Mouse (Mus musculus) Muller cell, postnatal 12 days (primary cell): Measurements from ENCODE around the gene Bri3bp.
A peak's percentile ranks its signal among the peaks of the same experiment; 100 is the strongest.
"Not testable (repeated sequence)": the region's sequence is repeated elsewhere in the genome, so short reads cannot be mapped to it uniquely, and the experiment has no call there.

ENCODE experiments used
- DNase-seq: peaks from one replicate; pipeline ENCODE4 v3.0.0-alpha.2; 2015; ENCODE audit errors: inconsistent ontology term

Bri3bp gene

DNA sequence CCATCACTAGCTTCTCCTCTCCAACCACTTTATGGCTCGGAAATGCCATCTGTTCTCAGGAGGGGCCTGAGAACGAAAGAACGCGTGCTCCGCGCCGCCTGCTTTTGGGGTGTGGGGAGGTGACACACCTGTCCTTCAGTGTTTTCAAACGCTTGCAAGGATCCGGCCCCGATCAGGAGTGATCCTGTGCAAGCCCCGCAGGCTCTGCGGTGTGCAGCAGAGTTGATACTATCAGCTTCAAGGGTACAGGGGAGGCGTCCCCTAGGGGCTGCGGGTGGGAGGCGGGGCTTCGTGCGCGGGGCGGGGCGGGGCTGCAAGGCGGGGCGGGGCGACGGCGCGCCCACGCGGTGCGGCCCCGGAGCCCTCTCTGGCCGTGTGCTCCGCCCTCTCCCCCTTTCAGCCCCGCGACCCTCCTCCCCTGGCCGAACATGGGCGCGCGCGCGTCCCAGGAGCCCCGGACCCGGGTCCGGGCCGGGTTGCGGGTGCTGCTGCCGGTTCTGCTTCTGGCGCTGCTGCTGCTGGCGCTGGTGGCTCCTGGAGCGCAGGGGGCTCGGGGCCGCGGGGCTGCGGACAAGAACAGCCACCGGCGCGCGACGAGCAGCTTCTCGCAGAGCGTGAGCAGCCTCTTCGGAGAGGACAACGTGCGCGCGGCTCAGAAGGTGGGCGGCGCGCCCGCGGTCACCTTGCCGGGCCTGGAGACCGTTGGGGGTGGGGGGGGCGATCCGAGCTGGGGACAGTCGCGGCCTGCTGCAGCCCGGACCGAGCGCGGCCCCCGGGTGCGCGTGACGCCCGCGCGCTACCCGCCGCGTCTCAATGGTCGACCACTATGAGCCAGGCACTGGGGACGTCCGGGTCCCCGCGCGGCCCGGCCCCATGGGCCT is at the start of gene Bri3bp:
Gene Bri3bp (plus strand): TSS at position 335 of the 881 bp plus-strand sequence.
- DNase-seq = peak; percentile 85

- DNase-seq = peak; percentile 87
These were observed 49.8 kb upstream of the Bri3bp start for GRCm38 (mm10) chr5:125391609-125392008.

GRCm38 (mm10) chr5:125392176-125392575 is 49.2 kb upstream of the Bri3bp start:
- DNase-seq = not testable (repeated sequence)

GRCm38 (mm10) chr5:125392618-125392976 is 48.8 kb upstream of the Bri3bp start:
- DNase-seq = no peak

- DNase-seq = peak; percentile 98
These were observed 48.3 kb upstream of the Bri3bp start for GRCm38 (mm10) chr5:125392977-125393621.

DNA sequence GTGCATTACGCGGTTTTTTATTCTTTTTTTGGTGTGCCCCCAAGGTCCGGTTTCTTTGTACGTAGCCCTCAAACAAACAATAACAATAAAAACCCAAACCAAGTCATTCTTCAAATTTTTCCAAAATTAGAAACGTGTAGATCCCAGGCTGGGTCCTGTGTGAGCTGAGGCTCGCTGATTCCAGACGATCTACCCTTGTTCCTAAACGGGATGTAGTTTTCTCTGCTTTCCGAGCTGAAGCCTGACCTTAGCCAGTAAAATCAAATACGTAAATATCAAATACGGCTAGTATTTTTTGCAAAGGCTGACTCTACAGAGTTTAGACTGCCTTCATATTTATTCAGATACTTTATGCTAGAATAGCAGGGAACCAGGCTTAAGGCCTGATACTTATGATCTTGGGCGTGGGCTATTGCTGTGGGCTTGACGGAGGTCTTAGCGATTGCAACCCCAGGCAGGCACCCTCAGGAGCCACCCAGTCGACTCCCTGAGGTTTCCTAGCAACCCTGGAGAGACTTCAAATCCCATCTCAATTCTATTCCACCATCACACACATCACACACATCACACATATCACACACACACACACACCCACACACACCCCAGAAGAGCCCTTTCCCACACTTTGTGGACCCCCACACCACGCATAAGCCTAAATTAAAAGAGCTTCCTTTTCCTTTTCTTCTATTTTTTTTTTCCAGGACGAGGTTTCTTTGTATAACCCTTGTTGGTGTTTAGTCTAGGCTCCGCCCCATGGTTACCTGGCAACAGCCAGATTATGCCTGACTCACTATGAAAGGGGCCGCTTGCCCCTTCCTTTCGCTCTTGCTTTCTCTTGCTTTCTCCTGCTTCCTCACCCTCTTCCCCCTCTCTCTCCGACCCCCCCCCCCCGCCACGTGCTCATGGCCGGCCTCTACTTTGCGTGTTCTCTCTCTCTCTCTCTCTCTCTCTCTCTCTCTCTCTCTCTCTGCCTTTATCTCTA is 47.5 kb upstream of the Bri3bp start:
- DNase-seq = peak; percentile 86

- DNase-seq = no peak
These were observed 46.4 kb upstream of the Bri3bp start for GRCm38 (mm10) chr5:125395008-125395407.

DNA sequence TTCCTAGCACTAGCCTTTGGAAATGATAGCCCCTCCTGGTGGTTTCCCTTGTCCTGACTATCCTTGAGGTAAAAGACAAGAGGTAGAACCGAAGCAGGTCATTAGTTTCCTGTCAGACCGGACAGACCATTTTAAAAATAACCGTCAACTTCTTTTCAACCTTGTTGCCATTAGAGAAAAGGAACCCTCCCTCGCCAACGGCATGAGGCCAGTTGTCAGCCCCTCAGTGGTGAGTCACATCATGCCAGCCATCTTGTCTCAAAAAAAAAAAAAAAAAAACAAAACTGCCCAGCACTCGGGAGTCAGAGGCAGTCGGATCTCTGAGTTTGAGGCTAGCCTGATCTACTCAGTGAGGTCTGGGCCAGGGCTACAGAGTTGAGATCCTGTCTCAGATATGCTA is 40.5 kb upstream of the Bri3bp start:
- DNase-seq = no peak

DNA sequence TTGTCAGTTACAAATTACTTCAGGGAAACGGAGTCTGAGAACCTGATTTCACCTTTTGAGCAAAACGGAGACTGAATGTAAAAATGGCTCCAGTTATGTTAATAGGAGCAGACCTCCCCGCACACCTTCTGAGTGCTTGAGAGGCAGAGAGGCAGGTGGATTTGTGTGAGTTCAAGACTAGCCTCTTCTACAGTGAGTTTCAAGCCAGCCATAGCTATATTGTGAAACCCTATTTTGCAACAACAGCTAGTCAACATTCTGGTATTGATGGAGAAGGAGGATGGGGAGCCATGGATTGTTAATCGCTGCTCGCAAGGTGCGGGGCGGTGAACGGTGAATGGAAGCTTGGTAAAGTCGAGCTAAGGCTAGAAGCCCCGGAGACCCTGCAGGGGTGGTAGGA is 38.9 kb upstream of the Bri3bp start:
- no peak for DNase-seq

DNA sequence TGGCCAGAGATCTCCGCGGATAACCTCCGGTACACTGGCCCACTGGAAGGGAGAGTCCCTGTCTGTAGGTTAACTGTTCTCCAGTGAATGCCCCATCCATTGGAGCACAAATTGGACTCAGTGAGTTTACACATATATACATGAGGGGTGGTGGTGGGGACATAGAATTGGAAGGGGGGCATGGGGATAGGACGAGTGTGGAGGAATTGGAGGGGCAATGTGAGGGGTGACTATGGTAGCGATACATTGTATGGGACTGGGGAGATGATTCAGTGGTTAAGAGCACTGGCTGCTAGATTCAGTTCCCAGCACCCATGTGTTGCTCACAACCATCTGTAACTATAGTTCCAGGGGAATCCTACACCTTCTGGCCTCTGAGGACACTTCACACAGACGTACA is 38.4 kb upstream of the Bri3bp start:
- no peak for DNase-seq

DNA sequence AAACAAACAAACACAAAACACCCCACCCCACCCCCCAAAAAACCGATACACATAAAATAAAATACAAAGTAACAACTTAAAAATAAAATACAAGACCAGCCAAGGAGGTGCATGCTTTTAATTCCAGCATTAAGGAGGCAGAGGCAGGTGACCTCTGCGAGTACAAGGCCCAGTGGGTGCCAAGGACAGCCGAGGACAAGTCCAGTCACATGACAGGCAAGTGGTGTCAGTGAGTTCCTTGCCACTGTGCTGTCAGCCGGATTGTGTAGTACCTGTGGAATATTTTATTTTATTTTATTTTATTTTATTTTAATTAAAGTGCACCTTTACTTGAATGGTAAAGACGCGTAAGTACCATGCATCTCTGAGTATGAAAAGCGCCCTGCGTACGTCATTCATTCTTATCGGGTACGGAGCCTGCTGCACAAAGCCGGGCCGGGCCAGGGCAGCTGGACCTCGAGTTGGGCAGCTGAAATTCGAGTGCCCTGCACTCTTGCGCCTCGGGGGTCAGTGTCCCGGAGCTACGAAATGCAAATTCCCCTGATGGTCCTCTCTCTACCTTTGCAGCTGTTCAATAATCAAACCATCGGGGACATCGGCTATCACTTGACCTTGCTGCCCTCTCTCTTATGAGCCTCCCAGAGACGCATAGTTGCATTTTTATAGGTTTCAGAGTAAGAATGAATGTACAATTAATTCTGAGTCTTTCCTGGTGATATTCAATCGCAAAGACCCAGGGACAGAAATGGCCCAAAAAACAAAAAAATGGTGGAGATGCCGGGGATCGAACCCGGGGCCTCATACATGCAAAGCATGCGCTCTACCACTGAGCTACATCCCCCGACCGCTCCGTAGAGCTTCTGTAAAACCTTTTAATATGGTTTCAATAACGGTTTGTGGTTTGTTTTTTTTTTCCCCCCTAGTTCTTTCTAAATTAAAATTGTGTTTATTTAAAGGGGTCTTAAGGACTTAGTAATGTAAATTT is 37.6 kb upstream of the Bri3bp start:
- DNase-seq = no peak

GRCm38 (mm10) chr5:125404536-125404902 is 36.8 kb upstream of the Bri3bp start:
- DNase-seq = no peak

GRCm38 (mm10) chr5:125404903-125405545 is 36.3 kb upstream of the Bri3bp start:
- peak; percentile 80 for DNase-seq

DNA sequence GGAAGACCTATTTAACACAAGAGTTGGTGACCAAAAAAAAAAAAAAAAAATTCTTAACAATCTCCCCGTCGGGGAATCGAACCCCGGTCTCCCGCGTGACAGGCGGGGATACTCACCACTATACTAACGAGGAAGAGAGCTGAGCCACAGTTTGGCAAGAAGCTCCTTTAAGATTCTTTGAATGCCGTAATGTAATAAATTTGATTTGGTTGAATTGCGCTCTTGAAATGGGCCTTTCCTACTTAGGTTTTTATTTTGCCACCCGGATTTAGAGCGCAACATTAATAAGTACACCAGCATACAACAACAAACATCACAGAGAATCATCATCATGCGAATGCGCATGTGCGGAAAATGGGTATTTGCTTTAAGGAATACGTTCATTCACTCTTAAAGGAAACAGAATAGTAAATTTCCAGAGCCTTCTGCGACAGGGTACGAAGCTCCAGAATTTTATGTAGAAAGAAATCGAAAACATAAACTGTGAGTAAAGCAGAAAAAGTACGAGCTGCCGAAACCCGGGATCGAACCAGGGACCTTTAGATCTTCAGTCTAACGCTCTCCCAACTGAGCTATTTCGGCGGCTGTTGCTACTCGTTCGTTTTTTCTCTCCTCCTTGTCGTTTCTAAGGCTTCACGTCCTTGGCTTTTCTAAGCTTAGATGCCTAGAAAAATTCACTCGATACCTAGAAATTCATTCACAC is 35.7 kb upstream of the Bri3bp start:
- DNase-seq = peak; percentile 88

GRCm38 (mm10) chr5:125406322-125407016 is 34.9 kb upstream of the Bri3bp start:
- DNase-seq = peak; percentile 78

DNA sequence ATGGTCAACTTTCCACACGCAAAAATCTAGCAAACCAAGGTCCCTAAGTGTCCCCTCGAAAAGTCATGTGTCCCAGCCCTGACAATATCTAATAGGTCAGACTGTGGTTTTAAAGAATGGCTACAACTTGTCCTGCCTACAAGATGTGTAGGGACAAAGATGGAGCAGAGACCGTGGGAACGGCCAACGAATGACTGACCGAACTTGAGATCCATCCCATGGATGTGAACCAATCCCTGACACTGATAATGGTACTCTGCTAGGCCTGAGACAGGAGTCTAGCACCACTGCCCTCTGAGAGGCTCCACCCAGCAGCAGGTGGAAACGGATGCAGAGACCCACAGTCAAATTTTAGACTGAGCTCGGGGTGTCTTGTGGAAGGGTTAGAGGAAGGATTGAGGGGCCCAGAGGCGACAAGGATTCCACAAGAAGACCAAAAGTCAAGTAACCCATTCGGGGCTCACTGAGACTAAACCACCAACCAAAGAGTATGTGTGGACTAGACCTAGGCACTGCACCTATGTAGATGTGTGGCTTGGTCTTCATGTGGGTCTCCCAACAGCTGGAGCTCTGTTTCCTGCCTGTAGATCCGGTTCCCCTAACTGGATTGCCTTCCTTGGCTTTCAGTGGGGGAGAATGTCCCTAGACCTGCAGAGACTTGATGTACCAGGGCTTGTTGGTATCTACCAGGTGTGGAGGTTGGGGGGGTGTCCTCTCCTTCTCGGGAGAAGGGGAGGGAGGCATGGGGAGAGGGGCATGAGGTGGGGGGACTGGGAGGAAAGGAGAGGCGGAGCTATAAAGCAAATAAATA is 34.1 kb upstream of the Bri3bp start:
- DNase-seq = no peak

GRCm38 (mm10) chr5:125407910-125408575 is 33.3 kb upstream of the Bri3bp start:
- DNase-seq = no peak

DNA sequence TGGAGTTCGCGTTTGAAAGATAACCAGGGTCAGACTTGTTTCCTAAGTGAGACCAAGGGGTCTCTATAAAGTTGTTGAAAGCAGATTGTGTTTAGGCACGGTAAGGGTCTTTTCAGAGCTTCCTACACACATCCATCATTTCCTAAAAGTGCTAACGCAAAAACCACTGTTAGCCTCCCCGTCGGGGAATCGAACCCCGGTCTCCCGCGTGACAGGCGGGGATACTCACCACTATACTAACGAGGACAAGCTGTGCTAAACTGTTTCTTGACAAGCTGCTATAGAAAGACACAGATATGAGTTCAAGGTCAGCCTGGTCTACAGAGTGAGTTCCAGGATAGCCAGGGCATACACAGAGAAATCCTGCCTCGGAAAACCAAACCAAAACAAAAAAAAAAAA is 32.5 kb upstream of the Bri3bp start:
- peak; percentile 94 for DNase-seq
